Mouse (Mus musculus): ENCODE measurements at regions not wholly inside any gene's neighbourhood (a gene's known extent, or its start where the extent isn't known, plus 50 kb on each side); places are given as distances from the start of the nearest gene placed in this dataset.
A peak's percentile ranks its signal among the peaks of the same experiment; 100 is the strongest.

GRCm38 (mm10) chr10:46349613-46350012 is 772.0 kb downstream of the Hace1 start:
- Histone ChIP-seq H3K4me3 (ENCODE audit: insufficient read depth in 1 of 2, low read depth in 2 of 2, low read length in 2 of 2) (no peak overlapping the region), H3K27ac (no peak overlapping the region), H3K36me3 (replicated peaks; ENCODE audit: control insufficient read depth, insufficient read depth, low read depth) (no peaks in the 10 kb centered on the region), H3K27me3 (ENCODE audit: control insufficient read depth, insufficient read depth, low read length) (no peaks in the 10 kb centered on the region), H3K9me3 (ENCODE audit: control insufficient read depth, low read length) (no peaks in the 10 kb centered on the region), H3K4me2 (ENCODE audit: low read depth) (no peak overlapping the region), H3K9ac (replicated peaks) (no peak overlapping the region), H3K4me1 (replicated peaks; ENCODE audit: control insufficient read depth in 2 of 2, insufficient read depth in 2 of 2, low read length in 1 of 2) (no peaks in the 10 kb centered on the region)
- DNase-seq (ENCODE audit: low read depth in 3 of 3, low spot score in 3 of 3) (no peak), ATAC-seq (ENCODE audit: insufficient read depth) (no peak)
- TF ChIP-seq CTCF (IDR thresholded peaks at IDR 0.05; ENCODE audit: low read depth) (no peak), EP300 (IDR thresholded peaks at IDR 0.05; ENCODE audit: low read depth) (no peak)
- 67% methylated on average over 4 of the region's 4 CpGs for WGBS (ENCODE audit: insufficient replicate concordance)

- WGBS (ENCODE audit: insufficient replicate concordance): 50% methylated on average over 2 of the region's 2 CpGs
- no peak overlapping the region for H3K27ac ChIP-seq
- ATAC-seq (ENCODE audit: insufficient read depth) (no peak), DNase-seq (ENCODE audit: low read depth in 3 of 3, low spot score in 3 of 3) (no peak)
- no peaks in the 10 kb centered on the region for H3K36me3 ChIP-seq (replicated peaks; ENCODE audit: control insufficient read depth, insufficient read depth, low read depth)
- H3K4me2 ChIP-seq (ENCODE audit: low read depth): no peak overlapping the region
- no peaks in the 10 kb centered on the region for H3K9me3 ChIP-seq (ENCODE audit: control insufficient read depth, low read length)
- H3K4me3 ChIP-seq (ENCODE audit: insufficient read depth in 1 of 2, low read depth in 2 of 2, low read length in 2 of 2): no peak overlapping the region
- H3K9ac ChIP-seq (replicated peaks): no peak overlapping the region
- no peaks in the 10 kb centered on the region for H3K4me1 ChIP-seq (replicated peaks; ENCODE audit: control insufficient read depth in 2 of 2, insufficient read depth in 2 of 2, low read length in 1 of 2)
- H3K27me3 ChIP-seq (ENCODE audit: control insufficient read depth, insufficient read depth, low read length): no peaks in the 10 kb centered on the region
- TF ChIP-seq EP300 (IDR thresholded peaks at IDR 0.05; ENCODE audit: low read depth) (no peak), CTCF (IDR thresholded peaks at IDR 0.05; ENCODE audit: low read depth) (no peak)
Measured at GRCm38 (mm10) chr10:46350196-46350595, 772.6 kb downstream of the Hace1 start.

- Histone ChIP-seq H3K9ac (replicated peaks) (no peak overlapping the region), H3K4me3 (ENCODE audit: insufficient read depth in 1 of 2, low read depth in 2 of 2, low read length in 2 of 2) (no peak overlapping the region), H3K9me3 (ENCODE audit: control insufficient read depth, low read length) (no peaks in the 10 kb centered on the region), H3K27me3 (ENCODE audit: control insufficient read depth, insufficient read depth, low read length) (no peaks in the 10 kb centered on the region), H3K27ac (no peak overlapping the region), H3K4me1 (replicated peaks; ENCODE audit: control insufficient read depth in 2 of 2, insufficient read depth in 2 of 2, low read length in 1 of 2) (no peaks in the 10 kb centered on the region), H3K36me3 (replicated peaks; ENCODE audit: control insufficient read depth, insufficient read depth, low read depth) (no peaks in the 10 kb centered on the region), H3K4me2 (ENCODE audit: low read depth) (no peak overlapping the region)
- DNase-seq (ENCODE audit: low read depth in 3 of 3, low spot score in 3 of 3) (peak in 2 of 3 experiments; percentile 2), ATAC-seq (ENCODE audit: insufficient read depth) (peak; percentile 57; the same call in 1 of the 2 replicates)
- TF ChIP-seq CTCF (IDR thresholded peaks at IDR 0.05; ENCODE audit: low read depth): no peak
- TF ChIP-seq EP300 (IDR thresholded peaks at IDR 0.05; ENCODE audit: low read depth): no peak
- WGBS (ENCODE audit: insufficient replicate concordance): 24% methylated on average over 1 of the region's 1 CpGs
Measured at GRCm38 (mm10) chr10:46356775-46357174, 779.1 kb downstream of the Hace1 start.

- Histone ChIP-seq H3K27me3 (ENCODE audit: control insufficient read depth, insufficient read depth, low read length) (no peaks in the 10 kb centered on the region), H3K9me3 (ENCODE audit: control insufficient read depth, low read length) (no peaks in the 10 kb centered on the region), H3K4me1 (replicated peaks; ENCODE audit: control insufficient read depth in 2 of 2, insufficient read depth in 2 of 2, low read length in 1 of 2) (no peaks in the 10 kb centered on the region), H3K4me3 (ENCODE audit: insufficient read depth in 1 of 2, low read depth in 2 of 2, low read length in 2 of 2) (no peak overlapping the region), H3K9ac (replicated peaks) (no peak overlapping the region), H3K4me2 (ENCODE audit: low read depth) (no peak overlapping the region), H3K27ac (no peak overlapping the region), H3K36me3 (replicated peaks; ENCODE audit: control insufficient read depth, insufficient read depth, low read depth) (no peaks in the 10 kb centered on the region)
- no peak for ATAC-seq (ENCODE audit: insufficient read depth)
- WGBS (ENCODE audit: insufficient replicate concordance): 68% methylated on average over 7 of the region's 7 CpGs
- TF ChIP-seq EP300 (IDR thresholded peaks at IDR 0.05; ENCODE audit: low read depth): no peak
- TF ChIP-seq CTCF (IDR thresholded peaks at IDR 0.05; ENCODE audit: low read depth): no peak
- no peak for DNase-seq (ENCODE audit: low read depth in 3 of 3, low spot score in 3 of 3)
Measured at GRCm38 (mm10) chr10:46373715-46374475, 796.3 kb downstream of the Hace1 start.

- TF ChIP-seq CTCF (IDR thresholded peaks at IDR 0.05; ENCODE audit: low read depth) (no peak), EP300 (IDR thresholded peaks at IDR 0.05; ENCODE audit: low read depth) (no peak)
- ATAC-seq (ENCODE audit: insufficient read depth): no peak
- H3K27me3 ChIP-seq (ENCODE audit: control insufficient read depth, insufficient read depth, low read length): no peaks in the 10 kb centered on the region
- no peaks in the 10 kb centered on the region for H3K4me1 ChIP-seq (replicated peaks; ENCODE audit: control insufficient read depth in 2 of 2, insufficient read depth in 2 of 2, low read length in 1 of 2)
- no peak overlapping the region for H3K9ac ChIP-seq (replicated peaks)
- no peak overlapping the region for H3K4me2 ChIP-seq (ENCODE audit: low read depth)
- H3K36me3 ChIP-seq (replicated peaks; ENCODE audit: control insufficient read depth, insufficient read depth, low read depth): no peaks in the 10 kb centered on the region
- DNase-seq (ENCODE audit: low read depth in 3 of 3, low spot score in 3 of 3): no peak
- no peak overlapping the region for H3K4me3 ChIP-seq (ENCODE audit: insufficient read depth in 1 of 2, low read depth in 2 of 2, low read length in 2 of 2)
- H3K27ac ChIP-seq: no peak overlapping the region
- H3K9me3 ChIP-seq (ENCODE audit: control insufficient read depth, low read length): no peaks in the 10 kb centered on the region
- 72% methylated on average over 3 of the region's 3 CpGs for WGBS (ENCODE audit: insufficient replicate concordance)
Measured at GRCm38 (mm10) chr10:46374646-46375045, 797.0 kb downstream of the Hace1 start.
